Mouse (Mus musculus) heart, embryonic 10.5 days (tissue): ENCODE results near the gene Capn2. TPM values are rescaled to one million over a fixed set of nuclear protein-coding genes. Genes with fewer than 3 reads are reported as not detected.

Source experiments
- DNase-seq: peaks from one replicate; pipeline ENCODE4 v3.0.0-alpha.2; 2017; ENCODE audit warnings: low spot score
- H3K27ac ChIP-seq: fragments of 300-500 bp; sonication (generic); 2 replicates; pipeline ENCODE4 v1.5.1; 2016; ENCODE audit warnings: mild to moderate bottlenecking
- H3K27me3 ChIP-seq: fragments of 300-500 bp; sonication (generic); 2 replicates; pipeline ENCODE4 v1.6.1; 2016; ENCODE audit warnings: mild to moderate bottlenecking; ENCODE audit not compliant: poor library complexity, insufficient read depth, severe bottlenecking
- H3K36me3 ChIP-seq: fragments of 300-500 bp; sonication (generic); 2 replicates; pipeline ENCODE4 v1.6.1; 2016; ENCODE audit warnings: mild to moderate bottlenecking, moderate library complexity
- H3K4me1 ChIP-seq: fragments of 300-500 bp; sonication (generic); 2 replicates; pipeline ENCODE4 v1.6.1; 2016; ENCODE audit warnings: mild to moderate bottlenecking
- H3K4me3 ChIP-seq: fragments of 300-500 bp; sonication (generic); 2 replicates; pipeline ENCODE4 v1.5.1; 2016; ENCODE audit warnings: mild to moderate bottlenecking, moderate library complexity
- H3K9me3 ChIP-seq: fragments of 300-500 bp; sonication (generic); 2 replicates; pipeline ENCODE4 v1.6.1; 2016; ENCODE audit warnings: mild to moderate bottlenecking, moderate library complexity
- WGBS: fragments of 180-500 bp; shearing (Covaris S2); methylation state at CpG from one replicate; pipeline ENCODE4 v1.1.7; 2016; 5-methylcytosine and 5-hydroxymethylcytosine counted together
- polyA plus RNA-seq: library from polyadenylated mRNA; unstranded; fragments of >200 nt; fragmentation: Nextera tagmentation; extraction: Ambion mirVana; gene quantifications from 2 replicates; pipeline ENCODE4 v1.2.1, GENCODE M21; 2016

Capn2 gene
- polyA plus RNA-seq, 1 experiment from 2014 or later, result 96.0 TPM

- Histone ChIP-seq H3K9me3 (no peaks in the 10 kb centered on the region), H3K36me3 (peaks cover 76% of the 10 kb centered on the region), H3K27ac (no peak overlapping the region), H3K4me1 (no peaks in the 10 kb centered on the region), H3K27me3 (no peaks in the 10 kb centered on the region), H3K4me3 (no peak overlapping the region)
- DNase-seq, result no peak
- WGBS, result 76% methylated on average over 5 of the region's 5 CpGs
Measured at GRCm38 (mm10) chr1:182439546-182440222, 77.7 kb downstream of the Capn2 start.

- Histone ChIP-seq H3K27me3 (no peaks in the 10 kb centered on the region), H3K4me1 (no peaks in the 10 kb centered on the region), H3K27ac (no peak overlapping the region), H3K9me3 (no peaks in the 10 kb centered on the region), H3K4me3 (no peak overlapping the region), H3K36me3 (peaks cover 62% of the 10 kb centered on the region)
- DNase-seq, result no peak
- 86% methylated on average over 5 of the region's 5 CpGs for WGBS
Measured at GRCm38 (mm10) chr1:182436746-182437145, 80.7 kb downstream of the Capn2 start.

GRCm38 (mm10) chr1:182432059-182432458 lies 85.3 kb downstream of the Capn2 start:
- no peaks in the 10 kb centered on the region for H3K9me3 ChIP-seq
- H3K4me3 ChIP-seq, result no peak overlapping the region
- H3K27me3 ChIP-seq, result no peaks in the 10 kb centered on the region
- WGBS, result 88% methylated on average over 3 of the region's 3 CpGs
- H3K36me3 ChIP-seq, result peaks cover 49% of the 10 kb centered on the region
- DNase-seq, result no peak
- peaks cover 6% of the 10 kb centered on the region for H3K4me1 ChIP-seq
- no peak overlapping the region for H3K27ac ChIP-seq

- Histone ChIP-seq H3K4me1 (peaks cover 18% of the 10 kb centered on the region), H3K27me3 (no peaks in the 10 kb centered on the region), H3K9me3 (no peaks in the 10 kb centered on the region), H3K36me3 (peaks cover 45% of the 10 kb centered on the region), H3K4me3 (no peak overlapping the region), H3K27ac (no peak overlapping the region)
- 99% methylated on average over 2 of the region's 2 CpGs for WGBS
- no peak for DNase-seq
Measured at GRCm38 (mm10) chr1:182430676-182431075, 86.7 kb downstream of the Capn2 start.

GRCm38 (mm10) chr1:182429826-182430225 lies 87.6 kb downstream of the Capn2 start:
- H3K36me3 ChIP-seq, result peaks cover 40% of the 10 kb centered on the region
- WGBS, result 74% methylated on average over 3 of the region's 3 CpGs
- H3K27ac ChIP-seq, result no peak overlapping the region
- no peak for DNase-seq
- no peak overlapping the region for H3K4me3 ChIP-seq
- H3K9me3 ChIP-seq, result no peaks in the 10 kb centered on the region
- peaks cover 21% of the 10 kb centered on the region for H3K4me1 ChIP-seq
- H3K27me3 ChIP-seq, result no peaks in the 10 kb centered on the region

GRCm38 (mm10) chr1:182427426-182427825 lies 90.0 kb downstream of the Capn2 start:
- no peak for DNase-seq
- H3K27me3 ChIP-seq, result no peaks in the 10 kb centered on the region

GRCm38 (mm10) chr1:182426444-182426843 lies 91.0 kb downstream of the Capn2 start:
- DNase-seq, result no peak
- Histone ChIP-seq H3K4me3 (no peak overlapping the region), H3K27ac (no peak overlapping the region), H3K4me1 (peaks cover 22% of the 10 kb centered on the region), H3K9me3 (no peaks in the 10 kb centered on the region), H3K36me3 (peaks cover 23% of the 10 kb centered on the region), H3K27me3 (no peaks in the 10 kb centered on the region)
- 41% methylated on average over 2 of the region's 2 CpGs for WGBS

More at GRCm38 (mm10) chr1:182427426-182427825, 90.0 kb downstream of the Capn2 start:
- 77% methylated on average over 1 of the region's 1 CpGs for WGBS
- no peaks in the 10 kb centered on the region for H3K9me3 ChIP-seq
- H3K4me1 ChIP-seq, result peaks cover 21% of the 10 kb centered on the region
- no peak overlapping the region for H3K27ac ChIP-seq
- no peak overlapping the region for H3K4me3 ChIP-seq
- peaks cover 33% of the 10 kb centered on the region for H3K36me3 ChIP-seq

GRCm38 (mm10) chr1:182425176-182425575 lies 92.2 kb downstream of the Capn2 start:
- H3K27me3 ChIP-seq, result no peaks in the 10 kb centered on the region
- peaks cover 17% of the 10 kb centered on the region; the same call in 1 of the 2 replicates for H3K36me3 ChIP-seq
- no peaks in the 10 kb centered on the region for H3K9me3 ChIP-seq
- WGBS, result 74% methylated on average over 3 of the region's 3 CpGs
- no peak for DNase-seq
- H3K4me1 ChIP-seq, result peaks cover 32% of the 10 kb centered on the region
- no peak overlapping the region for H3K4me3 ChIP-seq
- no peak overlapping the region for H3K27ac ChIP-seq

- WGBS, result 88% methylated on average over 2 of the region's 2 CpGs
- DNase-seq, result no peak
- Histone ChIP-seq H3K4me3 (no peak overlapping the region), H3K9me3 (no peaks in the 10 kb centered on the region), H3K4me1 (peaks cover 32% of the 10 kb centered on the region), H3K27ac (no peak overlapping the region), H3K36me3 (peaks cover 9% of the 10 kb centered on the region; the same call in 1 of the 2 replicates), H3K27me3 (no peaks in the 10 kb centered on the region)
Measured at GRCm38 (mm10) chr1:182424274-182424673, 93.1 kb downstream of the Capn2 start.

- no peak for DNase-seq
- H3K27me3 ChIP-seq, result no peaks in the 10 kb centered on the region
- 88% methylated on average over 3 of the region's 3 CpGs for WGBS
- H3K27ac ChIP-seq, result no peak overlapping the region
- H3K4me3 ChIP-seq, result no peak overlapping the region
- peaks cover 21% of the 10 kb centered on the region for H3K4me1 ChIP-seq
- H3K36me3 ChIP-seq, result 0 out of 2 replicates have a peak, but pooled peaks cover 8% of the 10 kb centered on the region
- no peaks in the 10 kb centered on the region for H3K9me3 ChIP-seq
Measured at GRCm38 (mm10) chr1:182419481-182419880, 97.9 kb downstream of the Capn2 start.

Other genes with a start within 250 kb of the Capn2 start
- 156 and 164 TPM in 2 replicates for gene Degs1, start 234.8 kb downstream of the Capn2 start, polyA plus RNA-seq
- 14.6 and 19.0 TPM in 2 replicates for gene Fbxo28, start 176.0 kb downstream of the Capn2 start, polyA plus RNA-seq
- 17.3 and 23.4 TPM in 2 replicates for gene Trp53bp2, start 108.4 kb downstream of the Capn2 start, polyA plus RNA-seq
- gene Capn8, start 47.4 kb upstream of the Capn2 start, polyA plus RNA-seq, result 0.05 TPM in 1 of 2 replicates, not detected in the other
- gene Ccdc185, start 231.6 kb upstream of the Capn2 start, polyA plus RNA-seq, result 0.08 TPM in 1 of 2 replicates, not detected in the other
- gene Susd4, start 246.3 kb upstream of the Capn2 start, polyA plus RNA-seq, result 6.5 and 9.4 TPM in 2 replicates